Mouse (Mus musculus): ENCODE measurements around the gene Stk26. TPM values are rescaled to one million over a fixed set of nuclear protein-coding genes. Genes with fewer than 3 reads are reported as not detected.

Stk26 gene
- total RNA-seq, 2 experiments from 2014 or later, result 30.2 to 49.6 TPM

DNA sequence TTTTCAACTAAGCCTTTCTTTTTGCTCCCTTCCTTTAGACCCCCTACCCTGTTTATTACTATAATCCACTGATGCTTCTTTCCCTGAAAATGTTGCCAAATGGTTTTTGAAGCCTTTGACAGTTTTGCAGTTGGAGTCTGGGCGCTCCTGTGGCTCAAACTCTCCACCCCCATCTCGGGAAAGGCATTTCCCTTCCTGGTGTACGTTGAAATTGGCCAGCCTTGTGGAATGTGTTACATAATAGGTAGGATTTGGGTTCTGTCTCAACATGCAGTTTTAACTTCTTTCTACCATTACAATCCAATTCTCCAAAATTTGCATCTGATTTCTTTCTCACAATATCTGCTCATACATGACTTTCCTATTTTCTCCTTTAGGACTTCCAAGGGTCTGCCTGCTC lies 77.9 kb downstream of the Stk26 start:
- ATAC-seq (replicated peaks; ENCODE audit: low FRiP score, poor library complexity, severe bottlenecking), result no peak

DNA sequence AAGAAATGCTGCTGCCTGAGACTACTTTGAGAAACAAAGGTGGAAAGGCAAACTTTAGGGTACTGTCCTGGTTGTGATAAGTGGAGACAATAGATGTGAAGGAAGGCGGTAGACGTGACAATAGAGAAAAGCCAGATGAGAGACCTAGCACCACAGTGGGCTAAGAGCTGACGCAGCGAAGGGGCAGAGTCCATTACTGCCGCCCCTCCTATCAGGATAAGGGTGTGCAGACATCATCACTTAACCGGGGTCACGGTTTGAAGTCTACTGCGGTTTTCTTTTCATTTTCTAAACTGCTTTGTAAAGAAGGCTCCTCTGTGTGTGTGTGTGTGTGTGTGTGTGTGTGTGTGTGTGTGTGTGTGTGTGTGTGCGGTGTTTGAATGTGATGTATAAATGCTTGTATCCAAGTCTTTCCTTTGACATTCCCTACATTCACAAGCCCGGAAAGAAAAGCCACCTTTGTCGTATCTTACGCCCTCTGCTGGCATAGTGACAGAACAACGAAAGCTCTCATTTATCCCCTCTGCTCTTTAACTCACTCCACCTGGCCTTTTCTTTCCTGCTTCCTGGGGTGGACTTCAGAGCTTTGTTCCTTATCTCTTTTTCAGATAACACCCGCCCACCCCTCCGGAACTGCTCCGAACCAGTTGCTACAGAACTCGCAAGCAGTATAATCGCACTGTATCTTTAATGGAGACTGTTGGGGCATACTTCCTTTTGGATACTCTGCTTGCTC lies 84.0 kb downstream of the Stk26 start:
- no peak for ATAC-seq (replicated peaks; ENCODE audit: low FRiP score, poor library complexity, severe bottlenecking)

DNA sequence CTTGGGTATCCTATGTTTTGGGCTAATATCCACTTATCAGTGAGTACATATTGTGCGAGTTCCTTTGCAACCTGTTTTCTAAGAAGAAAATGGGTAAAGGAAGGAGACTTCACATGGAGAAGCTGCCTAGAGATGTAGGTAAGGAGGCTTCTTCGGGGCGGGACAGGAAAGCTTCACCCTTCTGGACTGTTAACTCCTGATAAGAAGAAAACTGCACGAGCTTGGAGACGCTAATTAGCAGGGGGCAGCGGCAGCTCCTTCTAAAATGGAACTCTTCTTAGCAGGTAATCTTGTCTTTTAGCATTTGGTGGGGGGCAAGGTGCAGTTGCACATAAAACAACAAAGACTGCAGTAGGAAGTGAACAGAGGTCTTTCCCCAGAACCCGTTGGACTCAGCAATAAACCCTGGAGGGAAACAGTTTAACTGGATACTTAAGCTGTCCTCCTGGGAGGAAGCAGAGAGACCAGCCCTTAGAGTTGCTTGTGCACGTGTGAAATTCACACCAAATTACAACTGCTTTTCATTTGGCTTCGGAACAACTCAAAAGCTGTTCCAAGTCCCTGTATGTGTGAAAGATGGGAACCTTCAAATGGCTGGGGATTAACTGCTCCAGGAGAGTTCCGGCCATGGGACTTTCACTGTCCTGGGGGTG lies 86.2 kb downstream of the Stk26 start:
- no peak for ATAC-seq (replicated peaks; ENCODE audit: low FRiP score, poor library complexity, severe bottlenecking)

DNA sequence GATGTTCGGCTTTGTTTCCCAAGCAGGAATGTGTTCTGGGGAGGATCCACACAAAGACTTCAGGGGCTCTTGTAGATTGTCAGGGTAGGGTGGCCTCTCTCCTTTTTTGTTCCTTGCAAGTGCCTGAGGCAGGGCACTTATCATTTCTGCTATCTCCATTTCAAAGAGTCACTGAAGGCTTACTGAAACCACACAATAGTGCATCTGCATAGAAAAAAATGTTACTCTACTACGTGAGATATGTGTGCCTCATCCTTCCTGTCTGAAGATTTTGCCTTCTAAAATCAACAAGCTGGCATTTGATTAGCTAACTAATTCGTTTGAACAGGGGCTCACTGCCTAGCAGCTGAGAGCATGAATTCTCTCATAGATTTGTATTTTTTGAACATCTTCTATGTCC lies 89.5 kb downstream of the Stk26 start:
- no peak for ATAC-seq (replicated peaks; ENCODE audit: low FRiP score, poor library complexity, severe bottlenecking)

DNA sequence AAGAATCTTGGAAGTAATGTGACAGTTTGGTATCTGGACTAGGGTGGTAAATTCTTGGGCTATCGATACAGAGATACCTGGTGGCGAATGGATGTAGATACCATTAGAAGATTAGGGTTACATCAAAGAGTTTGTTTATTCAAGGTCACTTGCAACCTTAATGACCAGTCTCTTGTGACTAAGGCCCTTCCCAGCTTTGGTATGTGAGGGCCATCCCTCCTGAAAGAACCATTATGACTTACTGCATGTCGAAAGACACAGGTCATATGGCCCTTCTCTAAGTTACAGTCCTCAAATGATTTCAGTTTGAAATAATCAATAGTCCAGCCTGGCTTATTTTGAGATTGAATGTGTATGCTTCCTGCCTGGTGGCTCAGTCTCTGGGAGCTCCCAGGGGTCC lies 96.3 kb downstream of the Stk26 start:
- no peak for ATAC-seq (replicated peaks; ENCODE audit: low FRiP score, poor library complexity, severe bottlenecking)

DNA sequence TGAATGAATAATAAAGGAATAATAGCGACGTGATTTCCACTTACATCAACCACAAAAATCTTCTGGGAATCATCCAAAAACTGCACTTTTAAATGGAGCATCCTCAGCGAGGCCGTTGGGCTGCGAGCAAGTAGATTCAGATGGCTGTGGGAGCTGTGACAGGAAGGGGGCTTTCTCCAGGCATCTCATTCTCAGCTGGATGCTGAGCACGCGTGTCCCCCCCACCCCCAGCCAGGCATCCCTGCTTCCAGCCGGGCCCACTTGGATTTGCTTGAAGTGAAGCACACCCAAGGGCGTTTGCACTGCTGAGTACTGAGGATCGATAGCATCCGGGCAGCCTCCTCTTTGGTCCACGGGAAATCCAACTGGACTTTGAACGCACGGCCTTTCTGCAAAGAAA lies 101.8 kb downstream of the Stk26 start, which contains the start of gene Frmd7:
Frmd7 (minus strand) TSS at position 101 of the 400 bp plus-strand sequence.
- no peak for ATAC-seq (replicated peaks; ENCODE audit: low FRiP score, poor library complexity, severe bottlenecking)

Other genes starting within 250 kb of the Stk26 start
- not detected in 2 replicates for gene Frmd7, start 101.7 kb downstream of the Stk26 start, total RNA-seq (2015; ENCODE audit: low replicate concordance)
- gene Frmd7, start 101.7 kb downstream of the Stk26 start, total RNA-seq (2017; ENCODE audit: low replicate concordance), result not detected in 2 replicates
- 10.4 and 11.5 TPM in 2 replicates for gene Rap2c, start 177.0 kb downstream of the Stk26 start, total RNA-seq (2015; ENCODE audit: low replicate concordance)
- 7.0 and 13.1 TPM in 2 replicates for gene Rap2c, start 177.0 kb downstream of the Stk26 start, total RNA-seq (2017; ENCODE audit: low replicate concordance)